Mouse (Mus musculus) liver, postnatal 0 days (tissue): ENCODE measurements around the gene Stk4. TPM values are rescaled to one million over a fixed set of nuclear protein-coding genes. Genes with fewer than 3 reads are reported as not detected.

ENCODE experiments used
- ATAC-seq: fragments of 200-750 bp; cut with Nextera tagmentation; 2 replicates; pipeline ENCODE4 v1.8.0; 2017; ENCODE audit warnings: mild to moderate bottlenecking, moderate library complexity
- DNase-seq: peaks from one replicate; pipeline ENCODE4 v3.0.0-alpha.2; 2016
- H3K27ac ChIP-seq: fragments of 300-500 bp; sonication (generic); 2 replicates; pipeline ENCODE4 v1.5.1; 2014; ENCODE audit warnings: antibody characterized with exemption, moderate library complexity, mild to moderate bottlenecking, low read depth
- H3K27me3 ChIP-seq: fragments of 300-500 bp; sonication (generic); 2 replicates; pipeline ENCODE4 v1.6.1; 2014; ENCODE audit warnings: low read length, control low read depth, mixed read lengths; ENCODE audit not compliant: insufficient read depth
- H3K36me3 ChIP-seq: fragments of 300-500 bp; sonication (generic); replicated peaks from 2 replicates; pipeline ENCODE4 v1.6.1; 2014; ENCODE audit warnings: mild to moderate bottlenecking, control low read depth, low read length, moderate library complexity, mixed read lengths; ENCODE audit not compliant: insufficient read depth
- H3K4me1 ChIP-seq: fragments of 300-500 bp; sonication (generic); 2 replicates; pipeline ENCODE4 v1.6.1; 2014; ENCODE audit warnings: antibody characterized with exemption, mild to moderate bottlenecking, control low read depth; ENCODE audit not compliant: insufficient read depth
- H3K4me2 ChIP-seq: fragments of 300-500 bp; sonication (generic); 2 replicates; pipeline ENCODE4 v1.6.1; 2014; ENCODE audit warnings: low read depth, mild to moderate bottlenecking, low read length, moderate library complexity, mixed read lengths
- H3K4me3 ChIP-seq: fragments of 300-500 bp; sonication (generic); 2 replicates; pipeline ENCODE4 v1.5.1; 2014; ENCODE audit warnings: low read depth, low read length
- H3K9ac ChIP-seq: fragments of 300-500 bp; sonication (generic); replicated peaks from 2 replicates; pipeline ENCODE4 v1.6.1; 2014; ENCODE audit warnings: mild to moderate bottlenecking, moderate library complexity
- H3K9me3 ChIP-seq: fragments of 300-500 bp; sonication (generic); 2 replicates; pipeline ENCODE4 v1.6.1; 2016; ENCODE audit warnings: mild to moderate bottlenecking, control low read depth, low read length, mixed read lengths
- CTCF ChIP-seq: sonication (generic); IDR thresholded peaks from 2 replicates; pipeline ENCODE4 v1.5.1; 2016; ENCODE audit warnings: antibody characterized with exemption, low read depth
- EP300 ChIP-seq: IDR thresholded peaks from 2 replicates; pipeline ENCODE4 v1.6.1; 2016; ENCODE audit warnings: antibody characterized with exemption, low read depth, mild to moderate bottlenecking
- WGBS: fragments of 180-500 bp; shearing (Covaris S2); extraction: QIAGEN DNeasy Blood & Tissue Kit; methylation state at CpG from one replicate; pipeline ENCODE4 v1.1.7; 2014; ENCODE audit not compliant: insufficient replicate concordance; 5-methylcytosine and 5-hydroxymethylcytosine counted together
- polyA plus RNA-seq: library from polyadenylated mRNA; unstranded; fragments of >200 nt; fragmentation: Nextera tagmentation; extraction: Ambion mirVana; gene quantifications from 2 replicates; pipeline ENCODE4 v1.2.1, GENCODE M21; 2015

Stk4 gene
- polyA plus RNA-seq, 1 experiment from 2014 or later: 10.8 TPM

DNA sequence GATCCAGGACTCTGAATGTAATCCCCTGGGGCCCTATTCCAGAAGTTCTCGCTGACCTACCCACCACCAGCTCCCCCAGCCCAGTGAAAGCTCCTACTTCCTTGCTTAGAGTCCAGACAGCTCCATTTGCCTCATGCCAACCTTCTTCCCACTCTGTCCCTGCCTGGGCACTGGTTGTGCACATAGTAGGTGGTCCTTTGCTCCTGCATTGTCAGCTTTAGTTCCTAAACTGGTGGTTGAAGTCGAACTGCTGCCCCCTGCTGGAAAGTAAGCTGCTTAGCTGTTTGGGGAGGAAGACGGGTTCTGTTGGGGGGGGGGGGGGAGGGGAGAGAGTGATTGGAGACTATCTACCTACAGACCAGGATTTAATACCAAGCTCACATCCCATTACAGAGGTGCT lies 110.0 kb downstream of the Stk4 start:
- H3K4me3 ChIP-seq: no peak overlapping the region
- DNase-seq: peak; percentile 38
- H3K27ac ChIP-seq: no peak overlapping the region
- no peaks in the 10 kb centered on the region for H3K36me3 ChIP-seq
- no peaks in the 10 kb centered on the region for H3K27me3 ChIP-seq
- H3K4me1 ChIP-seq: no peaks in the 10 kb centered on the region
- H3K9ac ChIP-seq: no peak overlapping the region
- TF ChIP-seq EP300 (no peak), CTCF (peak; percentile 61)
- H3K4me2 ChIP-seq: no peak overlapping the region
- no peaks in the 10 kb centered on the region for H3K9me3 ChIP-seq
- WGBS: 36% methylated on average over 3 of the region's 3 CpGs
- no peak for ATAC-seq

DNA sequence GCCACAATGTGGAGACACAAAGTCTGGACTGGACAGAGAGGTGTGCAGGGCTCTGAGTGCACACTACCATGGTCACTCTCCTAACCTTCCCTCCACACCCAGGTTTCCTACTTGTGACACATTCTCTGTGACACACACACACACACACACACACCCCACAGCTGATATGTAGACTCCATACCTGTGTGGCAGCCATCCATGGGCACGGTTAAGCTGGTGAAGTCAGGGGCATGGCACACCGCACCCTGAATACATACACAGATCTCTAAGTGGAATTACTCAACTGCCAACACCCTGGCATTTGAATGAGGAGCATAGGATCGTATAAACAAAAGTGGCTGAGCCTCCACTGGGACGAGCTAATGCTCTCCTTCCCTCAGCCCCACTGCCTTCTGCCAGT lies 110.6 kb downstream of the Stk4 start:
- no peak for TF ChIP-seq EP300
- no peak for TF ChIP-seq CTCF
- 75% methylated on average over 4 of the region's 4 CpGs for WGBS
- no peaks in the 10 kb centered on the region for H3K9me3 ChIP-seq
- no peaks in the 10 kb centered on the region for H3K36me3 ChIP-seq
- no peak overlapping the region for H3K4me3 ChIP-seq
- no peaks in the 10 kb centered on the region for H3K4me1 ChIP-seq
- DNase-seq (no peak), ATAC-seq (no peak)
- no peak overlapping the region for H3K27ac ChIP-seq
- no peaks in the 10 kb centered on the region for H3K27me3 ChIP-seq
- no peak overlapping the region for H3K4me2 ChIP-seq
- H3K9ac ChIP-seq: no peak overlapping the region

DNA sequence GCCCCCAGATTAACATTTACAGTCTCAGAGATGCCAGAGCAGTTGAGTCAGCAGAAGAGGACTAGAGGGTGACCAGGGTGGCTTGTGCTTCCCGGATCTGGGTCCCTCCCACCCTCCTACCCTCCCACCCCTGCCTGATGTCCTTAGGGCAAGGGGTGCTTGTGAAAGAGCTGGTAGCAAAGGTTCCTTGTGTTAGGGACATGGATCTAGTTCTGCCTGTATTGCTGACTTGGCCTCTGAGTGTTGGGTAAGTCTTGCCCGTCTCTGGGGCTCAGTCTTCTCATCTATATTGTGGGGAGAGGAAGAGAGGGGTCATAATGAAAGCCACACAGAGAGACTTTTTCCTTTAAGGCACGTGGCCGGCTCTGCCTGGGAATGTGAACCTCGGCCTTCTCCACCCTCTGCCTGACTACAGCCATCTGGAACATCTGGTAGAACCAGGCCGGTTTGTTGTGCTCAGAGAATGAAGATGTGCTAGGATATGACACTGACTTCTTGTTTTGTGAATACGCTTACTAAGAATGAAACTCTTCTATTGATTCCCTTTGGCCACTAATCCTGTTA lies 112.7 kb downstream of the Stk4 start, which contains the start of gene Wfdc5:
Wfdc5 (minus strand) TSS at position 51 of the 564 bp plus-strand sequence.
- H3K27me3 ChIP-seq: no peaks in the 10 kb centered on the region
- 69% methylated on average over 7 of the region's 7 CpGs for WGBS
- no peaks in the 10 kb centered on the region for H3K36me3 ChIP-seq
- H3K9ac ChIP-seq: no peak within 1 kb of the TSS
- TF ChIP-seq EP300: no peak
- no peak for TF ChIP-seq CTCF
- DNase-seq: no peak
- no peak within 1 kb of the TSS for H3K4me3 ChIP-seq
- no peaks in the 10 kb centered on the region for H3K4me1 ChIP-seq
- ATAC-seq: no peak
- no peak within 1 kb of the TSS for H3K4me2 ChIP-seq
- H3K27ac ChIP-seq: no peak within 1 kb of the TSS
- H3K9me3 ChIP-seq: no peaks in the 10 kb centered on the region

DNA sequence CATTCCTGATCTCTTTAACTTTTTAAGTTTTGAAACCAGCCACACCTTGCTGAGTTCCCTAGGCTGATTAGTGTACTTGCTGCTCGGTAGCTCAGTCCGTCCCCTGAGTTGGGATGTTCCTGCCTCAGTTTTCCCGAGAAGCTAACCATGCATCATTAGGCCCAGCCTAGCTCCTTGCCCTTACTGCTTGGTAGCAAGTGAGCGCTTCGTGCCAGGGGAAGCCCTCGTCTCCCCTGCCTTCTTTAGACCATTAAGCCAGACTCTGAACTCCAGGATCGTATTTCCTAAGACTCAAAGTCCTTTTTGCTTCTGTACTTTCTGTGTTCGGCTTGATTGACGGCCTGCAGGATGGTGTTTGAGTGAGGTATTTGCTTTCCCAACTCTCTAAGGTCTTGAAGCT lies 113.2 kb downstream of the Stk4 start:
- Histone ChIP-seq H3K4me2 (no peak overlapping the region), H3K4me1 (no peaks in the 10 kb centered on the region), H3K27me3 (no peaks in the 10 kb centered on the region), H3K9me3 (no peaks in the 10 kb centered on the region), H3K27ac (no peak overlapping the region), H3K36me3 (no peaks in the 10 kb centered on the region), H3K9ac (no peak overlapping the region), H3K4me3 (no peak overlapping the region)
- TF ChIP-seq EP300: no peak
- no peak for TF ChIP-seq CTCF
- DNase-seq (no peak), ATAC-seq (no peak)
- WGBS: 66% methylated on average over 9 of the region's 9 CpGs

DNA sequence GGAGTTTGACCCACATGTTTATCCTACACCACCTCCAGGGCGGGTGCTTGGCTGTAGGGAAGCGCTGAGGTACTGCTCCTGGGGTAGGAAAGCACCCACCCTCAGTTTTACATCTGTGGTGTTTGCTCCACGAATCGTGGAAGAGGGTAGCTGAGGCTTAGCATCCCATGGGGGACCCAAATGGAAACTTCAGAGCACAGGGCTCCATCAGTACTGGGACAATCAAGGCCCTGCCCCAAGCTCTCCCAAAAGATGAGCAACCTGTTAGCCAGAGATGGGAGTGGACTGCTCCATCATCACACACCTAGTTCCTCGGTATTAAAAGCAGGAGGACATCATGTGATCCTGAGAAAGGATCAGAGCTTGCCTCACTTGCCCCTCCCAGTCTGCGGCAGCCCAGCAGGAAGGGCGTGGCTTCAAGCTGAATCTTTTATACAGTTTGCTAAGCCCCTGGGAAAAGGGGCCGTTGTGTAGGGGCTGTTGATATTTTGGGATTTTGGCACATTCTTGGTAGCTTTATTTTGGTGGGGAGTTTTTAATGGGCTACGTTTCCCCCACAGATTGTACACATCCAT lies 114.1 kb downstream of the Stk4 start:
- no peak overlapping the region for H3K4me2 ChIP-seq
- TF ChIP-seq CTCF (no peak), EP300 (no peak)
- ATAC-seq: no peak
- no peaks in the 10 kb centered on the region for H3K4me1 ChIP-seq
- H3K27me3 ChIP-seq: no peaks in the 10 kb centered on the region
- no peaks in the 10 kb centered on the region for H3K36me3 ChIP-seq
- no peak overlapping the region for H3K27ac ChIP-seq
- H3K9me3 ChIP-seq: no peaks in the 10 kb centered on the region
- no peak for DNase-seq
- no peak overlapping the region for H3K9ac ChIP-seq
- no peak overlapping the region for H3K4me3 ChIP-seq
- 37% methylated on average over 9 of the region's 9 CpGs for WGBS

DNA sequence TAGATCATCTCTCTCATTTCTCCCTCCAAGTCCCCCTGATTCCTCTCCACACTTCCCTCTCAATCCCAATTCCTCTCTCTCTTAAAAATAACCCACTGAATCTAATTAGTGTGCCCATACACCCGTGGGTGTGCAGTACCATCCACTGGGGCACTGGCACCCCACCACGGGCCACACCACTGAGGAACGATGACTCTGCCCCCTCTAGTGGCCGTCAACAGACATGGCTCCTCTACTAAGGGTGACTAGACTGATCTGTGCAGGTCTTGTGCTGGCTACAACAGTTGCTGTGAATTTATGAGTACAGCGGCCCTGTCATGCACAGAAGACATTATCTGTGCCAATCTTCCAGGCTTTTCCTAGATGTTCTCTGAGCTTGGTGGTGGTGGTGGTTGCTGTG lies 118.6 kb downstream of the Stk4 start:
- no peak overlapping the region for H3K4me2 ChIP-seq
- H3K9me3 ChIP-seq: no peaks in the 10 kb centered on the region
- TF ChIP-seq EP300 (no peak), CTCF (peak; percentile 70)
- no peaks in the 10 kb centered on the region for H3K36me3 ChIP-seq
- H3K4me1 ChIP-seq: no peaks in the 10 kb centered on the region
- DNase-seq (no peak), ATAC-seq (no peak)
- no peaks in the 10 kb centered on the region for H3K27me3 ChIP-seq
- 25% methylated on average over 5 of the region's 5 CpGs for WGBS
- no peak overlapping the region for H3K27ac ChIP-seq
- H3K9ac ChIP-seq: no peak overlapping the region
- no peak overlapping the region for H3K4me3 ChIP-seq
